Mouse (Mus musculus) cortical plate, adult 2 months (tissue): Measurements from ENCODE around the gene Rnf123. TPM values are rescaled to one million over a fixed set of nuclear protein-coding genes. Genes with fewer than 3 reads are reported as not detected.

Experiments
- H3K27ac ChIP-seq: fragments of 200-500 bp; 2 replicates; pipeline ENCODE4 v1.5.1; 2012; ENCODE audit warnings: low read length, control low read depth, inconsistent platforms; ENCODE audit not compliant: insufficient read depth
- H3K4me1 ChIP-seq: fragments of 200-500 bp; 2 replicates; pipeline ENCODE4 v1.6.1; 2011; ENCODE audit warnings: low read length; ENCODE audit not compliant: control insufficient read depth, insufficient read depth
- H3K4me3 ChIP-seq: fragments of 200-500 bp; 2 replicates; pipeline ENCODE4 v1.5.1; 2011; ENCODE audit warnings: mild to moderate bottlenecking, low read length, control low read depth; ENCODE audit not compliant: insufficient read depth
- CTCF ChIP-seq: fragments of 200-500 bp; IDR thresholded peaks from 2 replicates; pipeline ENCODE4 v1.5.1; 2011; ENCODE audit warnings: mild to moderate bottlenecking, control low read depth, low read length; ENCODE audit not compliant: insufficient read depth; ENCODE audit errors: extremely low read depth
- POLR2A ChIP-seq: fragments of 200-500 bp; IDR thresholded peaks from 2 replicates; pipeline ENCODE4 v1.6.1; 2011; ENCODE audit warnings: mild to moderate bottlenecking, low read length, control low read depth; ENCODE audit not compliant: insufficient read depth; ENCODE audit errors: extremely low read depth
- polyA plus RNA-seq: library from polyadenylated mRNA; depleted of rRNA; stranded (reverse); fragments of >200 nt; gene quantifications from 2 replicates; pipeline ENCODE4 v1.2.3, GENCODE M21; 2012

The Rnf123 gene
- polyA plus RNA-seq, 1 experiment = 76.2 TPM

- no peak for TF ChIP-seq CTCF
- TF ChIP-seq POLR2A = no peak
- no peak overlapping the region for H3K27ac ChIP-seq
These were observed 22.4 kb upstream of the Rnf123 start for GRCm38 (mm10) chr9:108105549-108105863.

GRCm38 (mm10) chr9:108104766-108105548 is 21.8 kb upstream of the Rnf123 start:
- peaks cover 2% of the 10 kb centered on the region; the same call in 1 of the 2 replicates for H3K4me1 ChIP-seq
- H3K4me3 ChIP-seq = no peak overlapping the region
- TF ChIP-seq POLR2A (no peak), CTCF (no peak)
- no peak overlapping the region for H3K27ac ChIP-seq

More at GRCm38 (mm10) chr9:108105549-108105863, 22.4 kb upstream of the Rnf123 start:
- Histone ChIP-seq H3K4me3 (no peak overlapping the region), H3K4me1 (peaks cover 2% of the 10 kb centered on the region; the same call in 1 of the 2 replicates)

DNA sequence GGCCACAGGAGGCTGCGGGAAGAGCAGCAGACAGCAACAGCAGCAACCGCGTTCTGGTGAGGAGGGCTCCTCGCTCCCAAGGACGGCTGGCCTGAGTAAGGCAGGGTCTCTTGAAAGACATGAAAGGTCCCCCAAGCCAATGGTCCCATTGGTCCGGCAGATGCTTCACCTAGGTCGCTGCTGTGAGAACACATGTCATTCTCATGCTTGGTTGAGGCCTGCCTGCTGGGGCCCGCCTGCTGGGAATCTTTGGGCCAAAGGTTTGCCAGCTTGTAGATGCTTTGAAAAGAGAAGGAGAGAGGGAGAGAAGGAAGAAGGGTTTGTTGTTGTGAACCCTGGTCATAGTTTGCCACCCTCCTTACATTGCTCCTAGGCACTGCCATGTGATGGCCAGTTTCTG is 16.5 kb upstream of the Rnf123 start:
- H3K27ac ChIP-seq = no peak overlapping the region
- H3K4me1 ChIP-seq = peaks cover 4% of the 10 kb centered on the region; the same call in 1 of the 2 replicates
- no peak overlapping the region for H3K4me3 ChIP-seq
- TF ChIP-seq POLR2A (no peak), CTCF (no peak)

- Histone ChIP-seq H3K4me3 (no peak overlapping the region), H3K4me1 (peaks cover 4% of the 10 kb centered on the region; the same call in 1 of the 2 replicates), H3K27ac (no peak overlapping the region)
- TF ChIP-seq POLR2A (no peak), CTCF (no peak)
These were observed 13.0 kb upstream of the Rnf123 start for GRCm38 (mm10) chr9:108095949-108096712.

DNA sequence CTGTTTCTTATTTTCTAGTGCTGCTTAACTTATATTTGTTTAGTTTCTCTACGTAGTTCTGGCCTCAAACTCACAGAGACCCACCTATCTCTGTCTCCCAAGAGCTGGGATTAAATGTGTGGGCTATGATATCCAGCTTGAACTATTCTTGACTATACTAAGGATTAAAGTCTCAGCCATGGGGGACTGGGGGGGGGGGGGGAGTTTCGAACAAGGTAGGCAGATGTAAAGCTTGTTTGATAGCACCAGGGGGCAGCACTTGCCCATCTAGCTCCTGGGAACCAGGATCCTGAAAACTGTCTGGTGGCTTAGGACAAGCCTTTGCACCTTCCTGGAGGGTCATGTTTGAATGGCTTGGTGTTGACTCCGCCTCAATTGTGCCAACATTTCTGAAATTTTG is 12.4 kb upstream of the Rnf123 start:
- TF ChIP-seq CTCF (peak; percentile 74), POLR2A (no peak)
- peaks cover 4% of the 10 kb centered on the region; the same call in 1 of the 2 replicates for H3K4me1 ChIP-seq
- H3K27ac ChIP-seq = no peak overlapping the region
- H3K4me3 ChIP-seq = no peak overlapping the region; the same call in 1 of the 2 replicates

GRCm38 (mm10) chr9:108094998-108095411 is 11.9 kb upstream of the Rnf123 start:
- no peak for TF ChIP-seq CTCF
- no peak for TF ChIP-seq POLR2A
- H3K4me1 ChIP-seq = peaks cover 4% of the 10 kb centered on the region; the same call in 1 of the 2 replicates
- no peak overlapping the region for H3K27ac ChIP-seq

DNA sequence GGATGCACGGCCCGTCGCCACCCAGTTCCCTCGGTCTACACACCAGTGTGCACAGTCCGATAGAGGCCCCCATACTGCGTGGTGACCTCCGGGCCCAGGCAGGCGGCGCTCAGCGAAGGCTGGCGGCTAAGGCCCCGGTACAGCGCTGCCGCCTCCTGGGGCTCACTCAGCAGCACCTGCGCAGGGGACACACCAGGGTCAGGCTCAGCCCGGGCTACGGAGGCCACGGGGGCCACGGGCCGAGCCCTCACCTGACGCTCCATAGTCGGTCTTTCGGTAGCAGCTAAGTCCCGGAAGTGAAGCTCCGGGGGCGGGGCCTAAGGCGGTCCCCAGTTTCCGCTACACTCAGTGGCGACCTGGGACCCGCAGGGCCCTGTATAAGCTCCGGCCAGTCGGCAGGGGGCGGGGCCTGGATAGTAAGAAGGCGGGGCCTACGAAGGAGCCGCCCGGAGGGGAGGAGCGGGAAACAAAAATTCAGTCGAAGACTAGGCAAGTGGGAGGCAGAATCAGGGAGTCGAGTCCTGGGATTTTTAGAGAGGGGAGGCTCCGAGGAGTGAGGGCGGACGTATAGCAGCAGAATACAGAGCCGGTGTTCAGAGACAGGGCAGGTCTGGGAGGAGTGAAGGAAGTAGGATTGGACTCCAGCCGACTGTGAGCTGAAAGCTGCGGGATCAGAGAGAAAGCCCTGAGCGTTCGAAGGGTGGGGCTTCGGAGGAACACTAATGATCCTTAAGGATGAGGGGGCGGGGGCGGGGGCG is 11.2 kb upstream of the Rnf123 start, which contains the start of gene Apeh:
Gene Apeh, minus strand, starts transcription at position 423 of the 758 bp plus-strand sequence.
- Histone ChIP-seq H3K4me1 (peaks cover 4% of the 10 kb centered on the region; the same call in 1 of the 2 replicates), H3K4me3 (peak within 1 kb of the TSS; percentile 31), H3K27ac (no peak within 1 kb of the TSS)
- TF ChIP-seq POLR2A = peak; percentile 28; the same call in 1 of the 2 replicates
- no peak for TF ChIP-seq CTCF

More at GRCm38 (mm10) chr9:108094998-108095411, 11.9 kb upstream of the Rnf123 start:
- H3K4me3 ChIP-seq = peak overlapping the region; percentile 31; the same call in 1 of the 2 replicates

- peak overlapping the region; percentile 31; the same call in 1 of the 2 replicates for H3K4me3 ChIP-seq
- TF ChIP-seq CTCF = no peak
- no peak overlapping the region for H3K27ac ChIP-seq
- peaks cover 4% of the 10 kb centered on the region; the same call in 1 of the 2 replicates for H3K4me1 ChIP-seq
These were observed 10.4 kb upstream of the Rnf123 start for GRCm38 (mm10) chr9:108093586-108093985.

DNA sequence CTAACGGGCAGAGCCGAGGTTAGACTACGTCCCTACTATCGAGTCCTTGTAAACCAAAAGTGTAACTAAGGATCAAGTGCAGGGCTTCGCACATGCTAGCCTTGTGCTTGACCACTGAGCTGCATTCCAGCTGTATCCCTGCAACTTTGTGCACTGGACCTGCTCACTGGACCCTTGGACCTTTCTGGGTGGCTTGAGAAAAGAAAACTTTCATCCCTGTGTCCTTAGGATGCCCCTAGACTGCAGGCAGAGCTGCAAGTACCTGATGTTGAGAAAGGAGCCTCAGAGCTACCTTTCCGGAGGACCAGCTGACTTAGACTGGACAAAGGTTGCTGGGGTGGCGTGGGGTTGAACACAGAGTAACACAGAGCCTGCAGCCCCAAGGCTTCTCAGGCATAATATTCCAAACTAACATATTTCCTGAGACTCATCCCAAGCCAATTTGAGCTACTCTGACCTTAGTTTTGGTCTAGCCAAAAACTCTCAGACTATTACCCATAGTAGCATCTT is 7.5 kb upstream of the Rnf123 start:
- TF ChIP-seq POLR2A (no peak), CTCF (no peak)
- H3K4me1 ChIP-seq = peaks cover 3% of the 10 kb centered on the region; the same call in 1 of the 2 replicates
- no peak overlapping the region for H3K4me3 ChIP-seq
- H3K27ac ChIP-seq = no peak overlapping the region
